Mouse (Mus musculus) lung, adult 2 months (tissue): ENCODE results near the gene Ssc4d.

Experiments used
- CTCF ChIP-seq: fragments of 200-500 bp; IDR thresholded peaks from 2 replicates; pipeline ENCODE4 v1.5.1; 2011; ENCODE audit warnings: mild to moderate bottlenecking, low read length, control low read depth; ENCODE audit not compliant: insufficient read depth
- POLR2A ChIP-seq: fragments of 200-500 bp; IDR thresholded peaks from 2 replicates; pipeline ENCODE4 v1.6.1; 2011; ENCODE audit warnings: low read depth, mild to moderate bottlenecking, control low read depth, low read length, borderline replicate concordance; ENCODE audit errors: extremely low read depth

- TF ChIP-seq CTCF (no peak), POLR2A (no peak)
Observed at GRCm38 (mm10) chr5:135994335-135994724, 20.0 kb upstream of the Ssc4d start.
